In the genomic region with DNA sequence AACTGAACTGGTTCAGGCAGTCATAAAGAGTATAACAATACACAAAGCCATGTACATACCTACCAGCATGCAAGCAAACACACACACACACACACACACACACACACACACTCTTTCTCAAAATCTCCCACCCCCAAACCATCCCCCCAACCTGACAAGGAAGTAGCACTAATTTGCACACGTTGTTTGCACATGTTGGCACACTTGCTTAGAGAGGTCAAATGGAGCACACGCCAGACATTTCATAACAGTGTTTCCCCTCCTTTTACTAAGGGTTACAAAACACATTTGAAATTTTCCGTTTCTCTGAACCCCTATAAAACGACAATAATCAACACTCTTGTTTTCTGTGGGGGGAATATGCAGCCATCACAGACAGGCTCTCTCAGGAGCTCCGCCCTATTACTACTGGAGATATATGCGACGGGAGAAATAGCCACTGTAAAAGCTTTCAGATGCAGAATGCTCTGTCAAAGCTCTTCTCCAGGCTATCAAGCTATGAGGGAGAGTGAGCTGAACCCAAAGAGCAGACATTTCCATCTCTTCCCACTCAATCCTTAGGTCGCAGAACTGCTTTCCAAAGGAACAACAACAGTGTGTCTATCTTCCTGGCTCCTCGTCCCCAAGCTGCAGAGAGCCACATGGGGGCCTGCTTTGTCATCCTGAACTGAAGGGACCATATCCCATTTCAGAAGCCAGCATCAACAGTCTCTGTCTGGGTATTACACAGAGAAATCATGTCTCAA, we compare ENCODE assay signal across 11 mouse cellular contexts. TPM values are rescaled to one million over a fixed set of nuclear protein-coding genes. Genes with fewer than 3 reads are reported as not detected.
A peak's percentile ranks its signal among the peaks of the same experiment; 100 is the strongest.
DNase-seq lines count a peak whose midpoint lies in the region; ATAC-seq and TF ChIP-seq lines count a peak whose summit lies in the region.
"Had no signal": no experiment of that assay in that cellular context is flagged by ENCODE, and none has a peak within 500 bp of the region (broad histone marks: within the 10 kb centered on the region; RNA-seq: fewer than 3 reads in every experiment).

No protein-coding gene starts in this region.

- no peak for DNase-seq in kidney, adult 2 months
- DNase-seq in midbrain, embryonic 14.5 days: no peak
- no peak for DNase-seq in limb, embryonic 10.5 days (ENCODE audit: low spot score)
- DNase-seq in right cerebral cortex, postnatal 4 days: no peak
- DNase-seq in cerebellum, adult 9-11 months: no peak
- DNase-seq: right cerebral cortex, postnatal 25 days had no signal

- H3K4me3 ChIP-seq in kidney, adult 2 months (ENCODE audit: insufficient read depth, low read depth, low read length): no peak overlapping the region
- no peak overlapping the region for H3K4me3 ChIP-seq in kidney, embryonic 16.5 days (ENCODE audit: low read length)
- no peak overlapping the region for H3K4me3 ChIP-seq in midbrain, embryonic 13.5 days (replicated peaks)
- no peak overlapping the region for H3K4me3 ChIP-seq in midbrain, embryonic 14.5 days (replicated peaks; ENCODE audit: low read depth, low read length)
- no peak overlapping the region for H3K4me3 ChIP-seq in limb, embryonic 10.5 days
- no peak overlapping the region for H3K4me3 ChIP-seq in small intestine, adult 2 months (ENCODE audit: low read depth, low read length)
- H3K4me3 ChIP-seq: erythroblast, embryonic 14.5 days had no signal

- no peaks in the 10 kb centered on the region for H3K27me3 ChIP-seq in kidney, adult 2 months (replicated peaks; ENCODE audit: control insufficient read depth, insufficient read depth, low read length)
- no peaks in the 10 kb centered on the region for H3K27me3 ChIP-seq in kidney, embryonic 16.5 days (ENCODE audit: insufficient read depth, low read length)
- no peaks in the 10 kb centered on the region for H3K27me3 ChIP-seq in midbrain, embryonic 13.5 days
- no peaks in the 10 kb centered on the region for H3K27me3 ChIP-seq in midbrain, embryonic 14.5 days (ENCODE audit: control insufficient read depth, insufficient read depth, low read length)
- H3K27me3 ChIP-seq in limb, embryonic 10.5 days (ENCODE audit: low read depth, poor library complexity, severe bottlenecking): no peaks in the 10 kb centered on the region
- no peaks in the 10 kb centered on the region for H3K27me3 ChIP-seq in small intestine, adult 2 months (ENCODE audit: control insufficient read depth, insufficient read depth, low read length)

- no peaks in the 10 kb centered on the region for H3K9me3 ChIP-seq in kidney, embryonic 16.5 days (ENCODE audit: low read length)
- H3K9me3 ChIP-seq in midbrain, embryonic 13.5 days: no peaks in the 10 kb centered on the region
- no peaks in the 10 kb centered on the region for H3K9me3 ChIP-seq in midbrain, embryonic 14.5 days (ENCODE audit: control insufficient read depth, low read length)
- H3K9me3 ChIP-seq in limb, embryonic 10.5 days (replicated peaks): no peaks in the 10 kb centered on the region

- 46% methylated on average over 9 of the region's 9 CpGs for WGBS in kidney, adult 2 months
- WGBS in kidney, embryonic 16.5 days: 60% methylated on average over 9 of the region's 9 CpGs
- 78% methylated on average over 9 of the region's 9 CpGs for WGBS in midbrain, embryonic 13.5 days
- 75% methylated on average over 9 of the region's 9 CpGs for whole genome bisulfite sequencing in midbrain, embryonic 14.5 days
- WGBS in limb, embryonic 10.5 days: 75% methylated on average over 9 of the region's 9 CpGs
- WGBS in small intestine, adult 2 months: 33% methylated on average over 9 of the region's 9 CpGs

- H3K36me3 ChIP-seq in kidney, adult 2 months (ENCODE audit: control insufficient read depth, insufficient read depth, low read length): no peaks in the 10 kb centered on the region
- no peaks in the 10 kb centered on the region for H3K36me3 ChIP-seq in kidney, embryonic 16.5 days (ENCODE audit: insufficient read depth, low read length)
- H3K36me3 ChIP-seq in midbrain, embryonic 13.5 days: no peaks in the 10 kb centered on the region
- no peaks in the 10 kb centered on the region for H3K36me3 ChIP-seq in midbrain, embryonic 14.5 days (ENCODE audit: control insufficient read depth, insufficient read depth, low read length)
- H3K36me3 ChIP-seq in limb, embryonic 10.5 days: no peaks in the 10 kb centered on the region
- no peaks in the 10 kb centered on the region for H3K36me3 ChIP-seq in small intestine, adult 2 months (ENCODE audit: control insufficient read depth, insufficient read depth, low read length)

- peaks cover 51% of the 10 kb centered on the region for H3K4me1 ChIP-seq in kidney, adult 2 months (ENCODE audit: control insufficient read depth, insufficient read depth, low read length)
- H3K4me1 ChIP-seq in kidney, embryonic 16.5 days (ENCODE audit: insufficient read depth, low read length): peaks cover 27% of the 10 kb centered on the region
- peaks cover 46% of the 10 kb centered on the region for H3K4me1 ChIP-seq in midbrain, embryonic 13.5 days (replicated peaks)
- H3K4me1 ChIP-seq in midbrain, embryonic 14.5 days (ENCODE audit: control insufficient read depth, insufficient read depth, low read length): peaks cover 18% of the 10 kb centered on the region
- H3K4me1 ChIP-seq in limb, embryonic 10.5 days: peaks cover 26% of the 10 kb centered on the region
- peaks cover 46% of the 10 kb centered on the region for H3K4me1 ChIP-seq in small intestine, adult 2 months (ENCODE audit: control insufficient read depth, insufficient read depth, insufficient read length, low read length)

- TF ChIP-seq POLR2A in kidney, adult 2 months (IDR thresholded peaks at IDR 0.05; ENCODE audit: low read depth, low read length): no peak
- TF ChIP-seq POLR2A in small intestine, adult 2 months (IDR thresholded peaks at IDR 0.05; ENCODE audit: low read depth, low read length): no peak

- H3K9ac ChIP-seq in kidney, embryonic 16.5 days (replicated peaks; ENCODE audit: low read length): no peak overlapping the region
- no peak overlapping the region for H3K9ac ChIP-seq in midbrain, embryonic 13.5 days (replicated peaks)
- no peak overlapping the region for H3K9ac ChIP-seq in midbrain, embryonic 14.5 days (replicated peaks; ENCODE audit: low read length)

- ATAC-seq in kidney, embryonic 16.5 days (ENCODE audit: low FRiP score, low TSS enrichment): no peak
- no peak for ATAC-seq in midbrain, embryonic 13.5 days
- no peak for ATAC-seq in midbrain, embryonic 14.5 days (ENCODE audit: low FRiP score, low TSS enrichment)

- H3K4me2 ChIP-seq in kidney, embryonic 16.5 days (replicated peaks; ENCODE audit: low read depth, low read length): no peak overlapping the region
- H3K4me2 ChIP-seq in midbrain, embryonic 13.5 days (replicated peaks): no peak overlapping the region
- no peak overlapping the region for H3K4me2 ChIP-seq in midbrain, embryonic 14.5 days (ENCODE audit: low read length)

- peak overlapping the region; percentile 96 for H3K27ac ChIP-seq in kidney, adult 2 months (ENCODE audit: insufficient read depth, low read depth, low read length)
- no peak overlapping the region for H3K27ac ChIP-seq in kidney, embryonic 16.5 days (ENCODE audit: low read length)
- 0 out of 2 replicates have a peak overlapping the region, but pooled peaks have one; percentile 14 for H3K27ac ChIP-seq in midbrain, embryonic 13.5 days
- no peak overlapping the region for H3K27ac ChIP-seq in midbrain, embryonic 14.5 days (replicated peaks; ENCODE audit: low read depth, low read length)
- H3K27ac ChIP-seq in limb, embryonic 10.5 days: 0 out of 2 replicates have a peak overlapping the region, but pooled peaks have one; percentile 73
- H3K27ac ChIP-seq in small intestine, adult 2 months (ENCODE audit: insufficient read depth, low read depth, low read length): peak overlapping the region; percentile 60

- TF ChIP-seq CTCF in kidney, adult 2 months (conservative IDR thresholded peaks at IDR 0.05; ENCODE audit: insufficient read depth, insufficient read length, low read depth, low read length): no peak
- no peak for TF ChIP-seq CTCF in small intestine, adult 2 months (IDR thresholded peaks at IDR 0.05; ENCODE audit: extremely low read depth, insufficient read length, insufficient replicate concordance, low read depth, low read length)

RNA-seq across cellular contexts. Expression of a gene that starts 12.8 kb away (rescaled TPM):
- polyA plus RNA-seq in kidney, adult 2 months (2012; rRNA removed): not detected in 2 replicates
- not detected in 2 replicates for polyA plus RNA-seq in kidney, embryonic 16.5 days (2015; fragmentation: Nextera tagmentation; extraction: Ambion mirVana)
- 0.22 and 0.27 TPM in 2 replicates for polyA plus RNA-seq in midbrain, embryonic 13.5 days (2015; fragmentation: Nextera tagmentation; extraction: Ambion mirVana)
- not detected in 2 replicates for polyA plus RNA-seq in midbrain, embryonic 14.5 days (2014; fragmentation: Nextera tagmentation; extraction: Ambion mirVana)
- polyA plus RNA-seq in limb, embryonic 10.5 days (2016; fragmentation: Nextera tagmentation; extraction: Ambion mirVana): not detected in 2 replicates
- not detected in 2 replicates for polyA plus RNA-seq in small intestine, adult 2 months (2012; rRNA removed)
- polyA plus RNA-seq: erythroblast, embryonic 14.5 days; large intestine, adult 2 months had no signal

RNA-seq across cellular contexts. Expression of a gene that starts 34.9 kb away (rescaled TPM):
- 30.6 and 31.2 TPM in 2 replicates for polyA plus RNA-seq in kidney, adult 2 months (2012; rRNA removed)
- polyA plus RNA-seq in kidney, embryonic 16.5 days (2015; fragmentation: Nextera tagmentation; extraction: Ambion mirVana): 23.2 and 23.7 TPM in 2 replicates
- polyA plus RNA-seq in midbrain, embryonic 13.5 days (2015; fragmentation: Nextera tagmentation; extraction: Ambion mirVana): 24.4 and 24.7 TPM in 2 replicates
- polyA plus RNA-seq in midbrain, embryonic 14.5 days (2014; fragmentation: Nextera tagmentation; extraction: Ambion mirVana): 20.5 and 24.9 TPM in 2 replicates
- polyA plus RNA-seq in limb, embryonic 10.5 days (2016; fragmentation: Nextera tagmentation; extraction: Ambion mirVana): 17.2 and 17.9 TPM in 2 replicates
- polyA plus RNA-seq in small intestine, adult 2 months (2012; rRNA removed): 22.2 and 55.1 TPM in 2 replicates

Comparison
In these comparisons a context has a peak if more than half of its experiments do, and no peak if none do; other contexts are left out.
1. H3K27ac ChIP-seq: peak in kidney, adult 2 months (single experiment), midbrain, embryonic 13.5 days (single experiment), limb, embryonic 10.5 days (single experiment) and small intestine, adult 2 months (single experiment); none in kidney, embryonic 16.5 days (single experiment) and midbrain, embryonic 14.5 days (single experiment).